Mouse (Mus musculus) CH12.LX (cell line): ENCODE data around the gene Tm4sf1.

Experiments
- CTCF ChIP-seq, 2 experiments: IDR thresholded peaks in 1 of 2; conservative IDR thresholded peaks in 1 of 2; 2 replicates each; pipeline ENCODE4 v1.5.1; 2011 to 2012; ENCODE audit warnings: low read depth in 2 of 2, low read length in 2 of 2, improper control_type of control experiment in 1 of 2, inconsistent platforms in 1 of 2, mild to moderate bottlenecking in 1 of 2, moderate library complexity in 1 of 2
- NELFE ChIP-seq: IDR thresholded peaks from 2 replicates; pipeline ENCODE4 v1.6.1; 2011; ENCODE audit warnings: low read depth, low read length, improper control_type of control experiment
- POLR2A ChIP-seq: IDR thresholded peaks from 2 replicates; pipeline ENCODE4 v1.6.1; 2011; ENCODE audit warnings: low read depth, mild to moderate bottlenecking, improper control_type of control experiment, low read length
- TBP ChIP-seq: conservative IDR thresholded peaks from 2 replicates; pipeline ENCODE4 v1.6.1; 2011; ENCODE audit warnings: low read depth, low read length, improper control_type of control experiment
- UBTF ChIP-seq: IDR thresholded peaks from 2 replicates; pipeline ENCODE4 v1.6.1; 2012; ENCODE audit warnings: low read depth, mild to moderate bottlenecking, inconsistent platforms, low read length, improper control_type of control experiment, moderate library complexity
- USF1 ChIP-seq: IDR thresholded peaks from 2 replicates; pipeline ENCODE4 v1.6.1; 2014; ENCODE audit warnings: low read depth, mild to moderate bottlenecking, inconsistent platforms, low read length, improper control_type of control experiment
- ZNF384 ChIP-seq: IDR thresholded peaks from 2 replicates; pipeline ENCODE4 v1.6.1; 2012; ENCODE audit warnings: low read depth, low read length, improper control_type of control experiment, inconsistent platforms

GRCm38 (mm10) chr3:57295631-57296030 lies 6.2 kb downstream of the Tm4sf1 start:
- TF ChIP-seq UBTF (no peak), CTCF (conservative IDR thresholded peaks at IDR 0.05 in 1 of 2, IDR thresholded peaks at IDR 0.05 in 1 of 2; ENCODE audit: low read depth in 2 of 2, low read length in 2 of 2) (no peak), ZNF384 (no peak), USF1 (no peak), POLR2A (no peak), NELFE (no peak), TBP (no peak)
